Mouse (Mus musculus) hindbrain, postnatal 0 days (tissue): ENCODE results near the gene Fam241b. TPM values are rescaled to one million over a fixed set of nuclear protein-coding genes. Genes with fewer than 3 reads are reported as not detected.

Experiments
- ATAC-seq: fragments of 200-750 bp; cut with Nextera tagmentation; 2 replicates; pipeline ENCODE4 v1.8.0; 2017; ENCODE audit warnings: mild to moderate bottlenecking, moderate TSS enrichment, moderate library complexity
- DNase-seq: peaks from one replicate; pipeline ENCODE4 v3.0.0-alpha.2; 2015; ENCODE audit warnings: low spot score
- H3K27ac ChIP-seq: fragments of 300-500 bp; sonication (generic); 2 replicates; pipeline ENCODE4 v1.5.1; 2014; ENCODE audit warnings: mild to moderate bottlenecking
- H3K27me3 ChIP-seq: fragments of 300-500 bp; sonication (generic); 2 replicates; pipeline ENCODE4 v1.6.1; 2014; ENCODE audit warnings: low read length, mixed read lengths; ENCODE audit not compliant: insufficient read depth
- H3K36me3 ChIP-seq: fragments of 300-500 bp; sonication (generic); 2 replicates; pipeline ENCODE4 v1.6.1; 2014; ENCODE audit warnings: low read length, mixed read lengths; ENCODE audit not compliant: insufficient read depth
- H3K4me1 ChIP-seq: fragments of 300-500 bp; sonication (generic); 2 replicates; pipeline ENCODE4 v1.6.1; 2014; ENCODE audit warnings: antibody characterized with exemption, low read length, mixed read lengths; ENCODE audit not compliant: insufficient read depth
- H3K4me2 ChIP-seq: fragments of 300-500 bp; sonication (generic); 2 replicates; pipeline ENCODE4 v1.6.1; 2014; ENCODE audit warnings: low read depth, mild to moderate bottlenecking, low read length, moderate library complexity, mixed read lengths
- H3K4me3 ChIP-seq: fragments of 300-500 bp; sonication (generic); 2 replicates; pipeline ENCODE4 v1.5.1; 2014; ENCODE audit warnings: low read length
- H3K9ac ChIP-seq: fragments of 300-500 bp; sonication (generic); replicated peaks from 2 replicates; pipeline ENCODE4 v1.6.1; 2014; ENCODE audit warnings: mild to moderate bottlenecking, low read length, moderate library complexity, mixed read lengths
- H3K9me3 ChIP-seq: fragments of 300-500 bp; sonication (generic); 2 replicates; pipeline ENCODE4 v1.6.1; 2016; ENCODE audit warnings: low read length, mixed read lengths
- CTCF ChIP-seq: IDR thresholded peaks from 2 replicates; pipeline ENCODE4 v1.5.1; 2016; ENCODE audit warnings: antibody characterized with exemption, control low read depth, low read depth
- WGBS: fragments of 180-500 bp; shearing (Covaris S2); extraction: QIAGEN DNeasy Blood & Tissue Kit; methylation state at CpG from one replicate; pipeline ENCODE4 v1.1.7; 2014; 5-methylcytosine and 5-hydroxymethylcytosine counted together
- polyA plus RNA-seq: library from polyadenylated mRNA; unstranded; fragments of >200 nt; fragmentation: Nextera tagmentation; extraction: Ambion mirVana; gene quantifications from 2 replicates; pipeline ENCODE4 v1.2.1, GENCODE M21; 2015
- total RNA-seq: library from RNA; depleted of rRNA; stranded (reverse); fragments of >200 nt; gene quantifications from 2 replicates; pipeline ENCODE4 v1.2.3, GENCODE M21; 2014

Fam241b gene
- total and polyA plus RNA-seq, 2 experiments from 2014 or later: 92.9 to 152 TPM

GRCm38 (mm10) chr10:62132691-62133281 is 10.9 kb downstream of the Fam241b start, which contains the start of gene Neurog3:
Neurog3 (plus strand) TSS chr10:62133090.
- peaks cover 95% of the 10 kb centered on the region for H3K27me3 ChIP-seq
- 0 out of 2 replicates have a peak within 1 kb of the TSS, but pooled peaks have one; percentile 10 for H3K4me3 ChIP-seq
- no peaks in the 10 kb centered on the region for H3K4me1 ChIP-seq
- ATAC-seq (no peak), DNase-seq (no peak)
- 1% methylated on average over 29 of the region's 29 CpGs for whole genome bisulfite sequencing
- H3K27ac ChIP-seq: no peak within 1 kb of the TSS
- no peaks in the 10 kb centered on the region for H3K36me3 ChIP-seq
- no peak within 1 kb of the TSS for H3K9ac ChIP-seq
- no peaks in the 10 kb centered on the region for H3K9me3 ChIP-seq
- TF ChIP-seq CTCF: no peak
- peak within 1 kb of the TSS; percentile 24; the same call in 1 of the 2 replicates for H3K4me2 ChIP-seq

DNA sequence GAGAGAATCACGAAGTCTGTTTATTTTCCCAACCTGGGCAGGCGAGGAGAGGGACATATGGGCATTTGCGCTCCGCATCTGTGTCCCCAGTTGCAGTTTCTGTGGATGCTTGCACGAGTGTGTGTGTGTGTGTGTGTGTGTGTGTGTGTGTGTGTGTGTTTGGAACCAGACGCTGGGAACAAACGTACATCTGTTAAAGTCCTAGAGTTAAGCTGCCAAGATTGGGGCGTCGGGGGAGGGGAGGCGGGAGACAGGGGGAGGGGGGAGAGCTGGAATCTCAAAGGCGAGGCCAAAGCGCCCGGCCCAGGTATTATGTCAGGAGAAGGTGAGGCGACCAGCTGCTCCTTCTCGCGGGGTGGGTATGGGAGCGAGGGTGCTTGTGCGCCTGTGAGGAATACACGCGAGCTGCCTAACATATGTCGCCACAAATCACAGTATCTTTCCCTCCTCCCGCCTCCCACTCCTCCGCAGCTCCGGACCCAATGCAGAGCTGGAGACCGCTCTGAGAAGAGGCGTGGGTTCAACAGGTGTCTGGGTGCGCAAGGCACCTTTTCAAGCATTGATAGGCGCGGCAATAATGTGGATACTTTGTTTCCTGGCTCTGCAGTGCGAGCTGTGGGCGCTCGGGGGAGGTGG is 15.3 kb downstream of the Fam241b start:
- Histone ChIP-seq H3K4me1 (no peaks in the 10 kb centered on the region), H3K27me3 (peaks cover 55% of the 10 kb centered on the region), H3K36me3 (no peaks in the 10 kb centered on the region), H3K27ac (no peak overlapping the region), H3K9ac (no peak overlapping the region), H3K9me3 (no peaks in the 10 kb centered on the region), H3K4me3 (peak overlapping the region; percentile 7; the same call in 1 of the 2 replicates), H3K4me2 (peak overlapping the region; percentile 44)
- ATAC-seq (no peak), DNase-seq (no peak)
- 2% methylated on average over 31 of the region's 32 CpGs for WGBS
- no peak for TF ChIP-seq CTCF

DNA sequence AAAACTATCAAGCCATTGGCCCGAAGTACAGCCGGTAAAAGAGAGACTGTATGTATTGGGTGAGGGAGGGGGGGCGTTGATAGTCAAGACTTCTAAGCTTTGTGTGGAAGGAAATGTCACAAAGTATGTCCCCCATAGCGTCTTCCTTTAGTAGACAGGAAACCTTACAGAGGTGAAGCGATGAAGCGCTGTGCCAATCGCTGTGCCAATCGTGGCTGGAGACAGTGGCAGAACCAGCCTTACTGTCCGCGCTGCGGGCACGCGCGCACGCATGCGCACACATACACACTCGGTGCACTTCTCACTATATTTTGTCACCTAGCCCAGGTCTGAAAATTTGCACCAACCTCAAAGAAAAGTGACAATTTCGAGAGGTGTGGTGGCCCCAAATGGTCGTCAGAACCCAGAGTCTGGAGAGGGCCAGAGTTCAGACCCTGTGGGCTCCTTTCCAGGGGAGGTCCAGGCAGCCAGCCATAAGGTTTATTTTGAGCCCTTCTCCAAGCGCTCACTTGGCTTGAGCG is 15.9 kb downstream of the Fam241b start:
- Histone ChIP-seq H3K27me3 (peaks cover 49% of the 10 kb centered on the region), H3K4me1 (no peaks in the 10 kb centered on the region), H3K9ac (no peak overlapping the region), H3K36me3 (no peaks in the 10 kb centered on the region), H3K27ac (no peak overlapping the region), H3K4me2 (peak overlapping the region; percentile 44), H3K9me3 (no peaks in the 10 kb centered on the region), H3K4me3 (peak overlapping the region; percentile 7; the same call in 1 of the 2 replicates)
- no peak for DNase-seq
- TF ChIP-seq CTCF: no peak
- 33% methylated on average over 21 of the region's 21 CpGs for WGBS
- ATAC-seq: no peak

GRCm38 (mm10) chr10:62127137-62127536 is 16.6 kb downstream of the Fam241b start:
- no peak overlapping the region for H3K4me3 ChIP-seq
- H3K36me3 ChIP-seq: no peaks in the 10 kb centered on the region
- no peaks in the 10 kb centered on the region for H3K4me1 ChIP-seq
- DNase-seq: no peak
- no peak overlapping the region for H3K4me2 ChIP-seq
- TF ChIP-seq CTCF: peak; percentile 55
- no peak for ATAC-seq
- H3K27ac ChIP-seq: no peak overlapping the region
- H3K9me3 ChIP-seq: no peaks in the 10 kb centered on the region
- peaks cover 42% of the 10 kb centered on the region for H3K27me3 ChIP-seq
- WGBS: 45% methylated on average over 6 of the region's 6 CpGs
- H3K9ac ChIP-seq: no peak overlapping the region

- no peak for TF ChIP-seq CTCF
- H3K9ac ChIP-seq: no peak overlapping the region
- WGBS: 40% methylated on average over 9 of the region's 9 CpGs
- no peaks in the 10 kb centered on the region for H3K36me3 ChIP-seq
- no peak overlapping the region for H3K4me3 ChIP-seq
- no peaks in the 10 kb centered on the region for H3K9me3 ChIP-seq
- ATAC-seq (no peak), DNase-seq (peak; percentile 52)
- H3K27me3 ChIP-seq: no peaks in the 10 kb centered on the region
- no peak overlapping the region for H3K27ac ChIP-seq
- H3K4me2 ChIP-seq: no peak overlapping the region
- H3K4me1 ChIP-seq: peaks cover 8% of the 10 kb centered on the region; the same call in 1 of the 2 replicates
These were observed 29.7 kb downstream of the Fam241b start for GRCm38 (mm10) chr10:62113865-62114647.

DNA sequence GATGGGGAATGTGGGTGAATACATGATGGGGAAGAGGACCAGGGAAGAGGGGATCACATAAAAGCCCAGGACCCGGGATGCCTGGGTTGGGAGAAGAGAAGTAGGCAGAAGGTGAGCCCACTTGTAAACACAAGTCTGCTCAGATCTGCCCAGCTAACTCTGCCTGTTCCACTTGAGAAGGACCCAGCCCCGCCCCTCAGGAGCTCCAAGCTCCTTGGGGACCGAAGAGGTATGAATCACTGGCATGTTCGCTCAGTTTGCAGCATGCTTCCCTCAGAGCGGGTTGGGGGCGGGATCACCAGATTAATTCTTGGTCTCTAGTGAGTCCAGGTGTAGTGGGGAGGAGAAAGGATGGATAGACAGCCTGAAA is 32.5 kb downstream of the Fam241b start:
- DNase-seq: no peak

More for the DNA sequence above, 32.5 kb downstream of the Fam241b start:
- WGBS: 39% methylated on average over 6 of the region's 6 CpGs
- peak overlapping the region; percentile 75 for H3K4me3 ChIP-seq
- ATAC-seq: peak; percentile 56
- H3K27me3 ChIP-seq: no peaks in the 10 kb centered on the region
- H3K36me3 ChIP-seq: no peaks in the 10 kb centered on the region; the same call in 1 of the 2 replicates
- TF ChIP-seq CTCF: no peak
- 0 out of 2 replicates have a peak overlapping the region, but pooled peaks have one; percentile 58 for H3K27ac ChIP-seq
- peak overlapping the region; percentile 80 for H3K4me2 ChIP-seq
- H3K4me1 ChIP-seq: peaks cover 8% of the 10 kb centered on the region; the same call in 1 of the 2 replicates
- H3K9ac ChIP-seq: peak overlapping the region; percentile 89
- no peaks in the 10 kb centered on the region for H3K9me3 ChIP-seq
